Mouse (Mus musculus): Measurements from ENCODE around the gene Esrrg. TPM values are rescaled to one million over a fixed set of nuclear protein-coding genes. Genes with fewer than 3 reads are reported as not detected.

Esrrg gene
- total and polyA plus RNA-seq, 3 experiments, result 0.01 TPM; not detected in 2

DNA sequence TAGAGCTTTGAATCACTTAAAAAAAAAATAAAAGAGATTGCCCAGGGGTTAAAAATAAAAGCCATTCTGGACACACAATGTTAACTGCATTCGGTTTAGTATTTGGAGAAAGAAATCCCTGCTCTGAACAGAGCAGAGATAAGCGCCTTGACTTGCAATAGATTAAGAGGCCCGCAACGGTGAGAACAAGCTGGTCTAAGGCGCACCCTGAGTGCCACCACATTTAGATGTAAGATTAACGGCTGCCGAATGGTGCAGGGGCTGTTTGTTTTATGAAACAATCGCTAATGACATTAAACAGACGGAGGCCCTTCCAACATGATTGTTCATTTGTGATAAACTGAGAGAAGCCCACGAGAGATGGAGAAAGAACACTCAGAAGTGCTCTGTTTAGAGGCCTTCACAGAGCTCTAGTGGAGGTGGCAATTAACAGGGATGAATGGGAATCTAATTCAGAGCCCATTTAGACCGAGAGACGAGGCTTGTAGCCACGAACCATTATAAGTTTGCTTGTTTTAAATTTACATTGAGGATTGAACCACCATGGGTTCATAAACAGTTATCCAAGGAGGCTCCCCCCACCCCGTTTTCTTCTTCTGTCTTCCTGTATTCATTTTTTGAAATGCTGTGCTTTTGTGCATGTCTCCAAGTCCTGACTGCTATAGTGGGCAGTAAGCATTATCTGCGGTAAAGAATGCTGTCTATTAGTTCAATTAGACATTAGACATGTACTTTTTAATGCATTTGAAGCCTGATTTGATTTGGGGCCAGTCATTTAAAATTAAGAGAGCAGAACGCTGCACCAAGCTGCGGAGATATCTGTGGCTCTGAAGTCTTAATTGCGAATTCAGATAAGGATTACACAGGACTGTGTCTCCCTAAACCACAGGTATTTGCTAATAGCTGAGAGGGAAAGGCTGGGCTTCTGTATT, 356.5 kb downstream of the Esrrg start:
- H3K9me3 ChIP-seq (replicated peaks; ENCODE audit: insufficient read depth, low read length), result no peaks in the 10 kb centered on the region
- H3K27me3 ChIP-seq (ENCODE audit: control insufficient read depth in 1 of 2, insufficient read depth in 2 of 2, low read length in 2 of 2), result no peaks in the 10 kb centered on the region

DNA sequence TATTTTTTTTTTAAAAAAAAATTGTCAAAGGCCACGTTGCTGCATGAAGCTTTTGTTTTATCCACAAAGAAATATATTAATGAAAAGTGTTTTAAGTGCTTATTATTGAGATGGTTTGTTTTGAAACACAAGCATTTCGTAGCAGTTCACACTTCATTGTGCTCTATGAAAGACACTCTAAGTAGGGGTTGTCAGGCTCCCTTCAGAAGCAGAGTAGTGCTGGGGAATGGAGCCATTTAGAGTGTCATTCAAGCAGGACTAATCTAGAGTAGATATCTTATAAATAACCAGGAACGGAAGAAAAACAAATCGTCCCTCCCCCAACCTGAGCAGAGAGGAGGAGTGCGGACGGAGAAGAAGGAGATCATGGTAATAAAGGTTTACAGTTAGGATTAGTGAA, 357.3 kb downstream of the Esrrg start:
- TF ChIP-seq USF1 (IDR thresholded peaks at IDR 0.05; ENCODE audit: low read depth, low read length) (no peak), POLR2AphosphoS5 (IDR thresholded peaks at IDR 0.05; ENCODE audit: borderline replicate concordance, low read depth, low read length) (no peak), CHD1 (IDR thresholded peaks at IDR 0.05; ENCODE audit: low read depth, low read length) (no peak), MYB (IDR thresholded peaks at IDR 0.05; ENCODE audit: low read depth, low read length) (no peak), GABPA (IDR thresholded peaks at IDR 0.05; ENCODE audit: low read depth, low read length) (no peak), CHD2 (IDR thresholded peaks at IDR 0.05; ENCODE audit: low read length) (no peak), UBTF (IDR thresholded peaks at IDR 0.05; ENCODE audit: borderline replicate concordance, insufficient read depth, low read depth, low read length) (no peak), ZKSCAN1 (IDR thresholded peaks at IDR 0.05; ENCODE audit: low read depth, low read length) (no peak), E2F4 (IDR thresholded peaks at IDR 0.05; ENCODE audit: borderline replicate concordance, low read depth, low read length) (no peak), TAL1 (IDR thresholded peaks at IDR 0.05; ENCODE audit: low read length) (no peak), MAFK (IDR thresholded peaks at IDR 0.05; ENCODE audit: borderline replicate concordance, low read depth, low read length) (no peak), POLR2A (IDR thresholded peaks at IDR 0.05; ENCODE audit: control insufficient read depth in 1 of 2, insufficient read depth in 1 of 2, low read depth in 1 of 2, low read length in 2 of 2, poor library complexity in 1 of 2) (no peak), MXI1 (IDR thresholded peaks at IDR 0.05; ENCODE audit: low read depth, low read length) (no peak), EP300 (IDR thresholded peaks at IDR 0.05; ENCODE audit: low read depth in 1 of 2, low read length in 2 of 2) (no peak)
- Histone ChIP-seq H3K27me3 (ENCODE audit: control insufficient read depth in 1 of 2, insufficient read depth in 2 of 2, low read length in 2 of 2) (no peaks in the 10 kb centered on the region; a peak in 1 of 4 replicates), H3K9ac (ENCODE audit: control insufficient read depth, low read depth, low read length, poor library complexity, severe bottlenecking) (no peak overlapping the region), H3K9me3 (replicated peaks; ENCODE audit: insufficient read depth, low read length) (no peaks in the 10 kb centered on the region), H3K4me3 (ENCODE audit: control insufficient read depth in 1 of 2, insufficient read depth in 1 of 2, low read depth in 2 of 2, low read length in 2 of 2) (no peak overlapping the region), H3K27ac (ENCODE audit: control insufficient read depth, low read depth, low read length) (no peak overlapping the region), H3K79me2 (ENCODE audit: control insufficient read depth, insufficient read depth, low read length, poor library complexity) (no peaks in the 10 kb centered on the region), H3K36me3 (ENCODE audit: control insufficient read depth in 1 of 2, insufficient read depth in 2 of 2, low read length in 2 of 2) (no peaks in the 10 kb centered on the region), H3K4me1 (ENCODE audit: control insufficient read depth in 1 of 2, insufficient read depth in 2 of 2, low read length in 2 of 2) (no peaks in the 10 kb centered on the region)
- no peak for DNase-seq (ENCODE audit: low read depth, low spot score)

More for the DNA sequence above, 356.5 kb downstream of the Esrrg start:
- DNase-seq (ENCODE audit: low read depth, low spot score), result no peak
- H3K36me3 ChIP-seq (ENCODE audit: control insufficient read depth in 1 of 2, insufficient read depth in 2 of 2, low read length in 2 of 2), result no peaks in the 10 kb centered on the region
- TF ChIP-seq POLR2AphosphoS5 (IDR thresholded peaks at IDR 0.05; ENCODE audit: borderline replicate concordance, low read depth, low read length), result no peak
- TF ChIP-seq MXI1 (IDR thresholded peaks at IDR 0.05; ENCODE audit: low read depth, low read length), result no peak
- TF ChIP-seq POLR2A (IDR thresholded peaks at IDR 0.05; ENCODE audit: control insufficient read depth in 1 of 2, insufficient read depth in 1 of 2, low read depth in 1 of 2, low read length in 2 of 2, poor library complexity in 1 of 2), result no peak
- TF ChIP-seq MEF2A (IDR thresholded peaks at IDR 0.05; ENCODE audit: extremely low read depth, insufficient replicate concordance, low read depth, low read length, poor library complexity, severe bottlenecking), result no peak
- no peak for TF ChIP-seq POLR2AphosphoS2 (IDR thresholded peaks at IDR 0.05; ENCODE audit: low read length)
- TF ChIP-seq HCFC1 (IDR thresholded peaks at IDR 0.05; ENCODE audit: low read depth, low read length), result no peak
- H3K9ac ChIP-seq (ENCODE audit: control insufficient read depth, low read depth, low read length, poor library complexity, severe bottlenecking), result no peak overlapping the region
- no peak overlapping the region for H3K4me3 ChIP-seq (ENCODE audit: control insufficient read depth in 1 of 2, insufficient read depth in 1 of 2, low read depth in 2 of 2, low read length in 2 of 2)
- H3K4me1 ChIP-seq (ENCODE audit: control insufficient read depth in 1 of 2, insufficient read depth in 2 of 2, low read length in 2 of 2), result no peaks in the 10 kb centered on the region
- H3K79me2 ChIP-seq (ENCODE audit: control insufficient read depth, insufficient read depth, low read length, poor library complexity), result no peaks in the 10 kb centered on the region
- no peak overlapping the region for H3K27ac ChIP-seq (ENCODE audit: control insufficient read depth, low read depth, low read length)
